8 mouse cellular contexts compared by ENCODE assay signal in genomic region chr6:137649528-137649927, GRCm38 (mm10). TPM values are rescaled to one million over a fixed set of nuclear protein-coding genes. Genes with fewer than 3 reads are reported as not detected.
DNase-seq lines count a peak whose midpoint lies in the region; ATAC-seq and TF ChIP-seq lines count a peak whose summit lies in the region.

No protein-coding gene starts in this region.

- no peak for DNase-seq in kidney, postnatal 0 days (ENCODE audit: low spot score)
- no peak for DNase-seq in kidney, postnatal 25 days
- peak; percentile 34 to 62 for DNase-seq in cerebellum, postnatal 14 days
- no peak for DNase-seq in hindbrain, postnatal 0 days (ENCODE audit: low spot score)
- DNase-seq in layer of hippocampus, postnatal 14 days (ENCODE audit: low spot score in 2 of 2) = no peak
- DNase-seq in frontal cortex, postnatal 10 days (ENCODE audit: low spot score in 2 of 2) = no peak
- DNase-seq in thymus, postnatal 25 days = no peak

- H3K27ac ChIP-seq in kidney, postnatal 0 days = no peak overlapping the region
- H3K27ac ChIP-seq in hindbrain, postnatal 0 days = no peak overlapping the region

- 10% methylated on average over 5 of the region's 7 CpGs for WGBS in kidney, postnatal 0 days
- WGBS in hindbrain, postnatal 0 days = 41% methylated on average over 5 of the region's 7 CpGs

- peak overlapping the region; percentile 85 for H3K4me2 ChIP-seq in kidney, postnatal 0 days (ENCODE audit: low read length)
- H3K4me2 ChIP-seq in hindbrain, postnatal 0 days (ENCODE audit: low read depth, low read length) = peak overlapping the region; percentile 91
- H3K4me2 ChIP-seq in myocyte (ENCODE audit: low read depth) = peak overlapping the region; percentile 62

- TF ChIP-seq CTCF in kidney, postnatal 0 days (IDR thresholded peaks at IDR 0.05; ENCODE audit: low read depth) = no peak
- no peak for TF ChIP-seq CTCF in hindbrain, postnatal 0 days (IDR thresholded peaks at IDR 0.05; ENCODE audit: low read depth)

- ATAC-seq in kidney, postnatal 0 days (replicated peaks; ENCODE audit: low FRiP score, low read depth) = no peak; the same call in 1 of the 2 replicates
- ATAC-seq in hindbrain, postnatal 0 days = no peak; the same call in 1 of the 2 replicates

- H3K9ac ChIP-seq in kidney, postnatal 0 days (ENCODE audit: low read depth, low read length) = 0 out of 2 replicates have a peak overlapping the region, but pooled peaks have one; percentile 61
- peak overlapping the region; percentile 78 for H3K9ac ChIP-seq in hindbrain, postnatal 0 days (replicated peaks; ENCODE audit: low read length)

- no peak overlapping the region for H3ac ChIP-seq in myocyte (ENCODE audit: control insufficient read depth, insufficient read length)

- H3K4me3 ChIP-seq in kidney, postnatal 0 days (replicated peaks; ENCODE audit: low read depth, low read length) = peak overlapping the region; percentile 69
- peak overlapping the region; percentile 73 for H3K4me3 ChIP-seq in hindbrain, postnatal 0 days (ENCODE audit: low read length)
- H3K4me3 ChIP-seq in myocyte = peak overlapping the region; percentile 34

- TF ChIP-seq POLR2A in myocyte (IDR thresholded peaks at IDR 0.05; ENCODE audit: insufficient read length, low read depth) = no peak

- no peaks in the 10 kb centered on the region for H3K36me3 ChIP-seq in kidney, postnatal 0 days (ENCODE audit: insufficient read depth, low read length)
- H3K36me3 ChIP-seq in hindbrain, postnatal 0 days (ENCODE audit: insufficient read depth, low read length) = no peaks in the 10 kb centered on the region
- H3K36me3 ChIP-seq in myocyte (ENCODE audit: control insufficient read depth, insufficient read depth) = no peaks in the 10 kb centered on the region

- H3K4me1 ChIP-seq in kidney, postnatal 0 days (replicated peaks; ENCODE audit: insufficient read depth, low read length) = no peaks in the 10 kb centered on the region; the same call in 1 of the 2 replicates
- H3K4me1 ChIP-seq in hindbrain, postnatal 0 days (ENCODE audit: insufficient read depth, low read length) = no peaks in the 10 kb centered on the region

- H3K27me3 ChIP-seq in kidney, postnatal 0 days (ENCODE audit: insufficient read depth, low read length) = no peaks in the 10 kb centered on the region
- no peaks in the 10 kb centered on the region for H3K27me3 ChIP-seq in hindbrain, postnatal 0 days (ENCODE audit: insufficient read depth, low read length)
- H3K27me3 ChIP-seq in myocyte (ENCODE audit: control insufficient read depth, insufficient read depth, insufficient read length) = no peaks in the 10 kb centered on the region

- H3K9me3 ChIP-seq in kidney, postnatal 0 days (replicated peaks; ENCODE audit: low read length) = no peaks in the 10 kb centered on the region
- no peaks in the 10 kb centered on the region for H3K9me3 ChIP-seq in hindbrain, postnatal 0 days (ENCODE audit: low read length)

- peaks cover 4% of the 10 kb centered on the region for H3K79me2 ChIP-seq in myocyte (ENCODE audit: control insufficient read depth, insufficient read depth)

TF ChIP-seq in myocyte, 11 proteins besides CTCF, POLR2A, EP300 and RAD21:
- TF ChIP-seq MAX (IDR thresholded peaks at IDR 0.05; ENCODE audit: low read depth) (no peak), E2F4 (IDR thresholded peaks at IDR 0.05; ENCODE audit: insufficient read depth) (no peak), CEBPB (IDR thresholded peaks at IDR 0.05; ENCODE audit: insufficient read depth, poor library complexity, severe bottlenecking) (no peak)

RNA-seq across cellular contexts. Expression of gene Eps8, which starts 5.1 kb away (rescaled TPM):
- 45.1 and 46.1 TPM in 2 replicates for polyA plus RNA-seq in kidney, postnatal 0 days (2015; fragmentation: Nextera tagmentation; extraction: Ambion mirVana)
- 31.8 and 32.2 TPM in 2 replicates for total RNA-seq in hindbrain, postnatal 0 days (2014; rRNA removed)
- 40.0 and 43.3 TPM in 2 replicates for polyA plus RNA-seq in hindbrain, postnatal 0 days (2015; fragmentation: Nextera tagmentation; extraction: Ambion mirVana)
- polyA plus RNA-seq in myocyte (2012; fragmentation: generic; extraction: Trizol) = 12.4 TPM
- 10 to 100 TPM; 52.1 to 59.3 TPM for total RNA-seq in layer of hippocampus, postnatal 14 days (2021)

Comparison
In these comparisons a context has a peak if more than half of its experiments do, and no peak if none do; other contexts are left out.
1. DNase-seq: peak in cerebellum, postnatal 14 days (2 of 2); none in kidney, postnatal 0 days (single experiment), kidney, postnatal 25 days (0 of 2), hindbrain, postnatal 0 days (single experiment), layer of hippocampus, postnatal 14 days (0 of 2), frontal cortex, postnatal 10 days (0 of 2) and thymus, postnatal 25 days (single experiment).
2. Peak in every context shown above with its lines, with median percentiles within 50 percentile points of each other: H3K4me2 ChIP-seq and H3K4me3 ChIP-seq.